ENCODE assay signal across 7 mouse cellular contexts in genomic region chr15:62252078-62252833, GRCm38 (mm10).
DNase-seq lines count a peak whose midpoint lies in the region; ATAC-seq and TF ChIP-seq lines count a peak whose summit lies in the region.
"Not testable (repeated sequence)": the region's sequence is repeated elsewhere in the genome, so short reads cannot be mapped to it uniquely, and the experiment has no call there.

No protein-coding gene starts in this region.

- not testable (repeated sequence) for ATAC-seq in lung, embryonic 14.5 days (ENCODE audit: insufficient read depth)
- ATAC-seq in megakaryocyte, adult 5-6 weeks (ENCODE audit: poor library complexity, severe bottlenecking) = peak; percentile 91

- not testable (repeated sequence) for H3K4me2 ChIP-seq in lung, embryonic 14.5 days

- H3K9ac ChIP-seq in lung, embryonic 14.5 days = not testable (repeated sequence)

- 91% methylated on average over 2 of the region's 2 CpGs for WGBS in lung, embryonic 14.5 days

- H3K4me3 ChIP-seq in bone marrow macrophage, adult 2 months (ENCODE audit: insufficient read depth, low read length); lung, embryonic 14.5 days (ENCODE audit: low read depth, low read length): not testable (repeated sequence)

- H3K4me1 ChIP-seq in bone marrow macrophage, adult 2 months (ENCODE audit: control insufficient read depth, insufficient read depth, low read length) = peaks cover 30% of the 10 kb centered on the region
- H3K4me1 ChIP-seq in lung, embryonic 14.5 days (ENCODE audit: insufficient read depth) = not testable (repeated sequence)

- TF ChIP-seq POLR2A in bone marrow macrophage, adult 2 months (IDR thresholded peaks at IDR 0.05; ENCODE audit: borderline replicate concordance, low read depth, low read length) = not testable (repeated sequence)

- peak overlapping the region; percentile 64 for H3K27ac ChIP-seq in bone marrow macrophage, adult 2 months (ENCODE audit: insufficient read depth, low read depth, low read length)
- H3K27ac ChIP-seq in lung, embryonic 14.5 days (ENCODE audit: low read depth) = not testable (repeated sequence)

- peak; percentile 24 for DNase-seq in ES-CJ7 (ENCODE audit: low read depth, low spot score)
- peak; percentile 33 for DNase-seq in NIH3T3 (ENCODE audit: low read depth)
- peak; percentile 74 for DNase-seq in gonadal fat pad, adult 2 months (ENCODE audit: low read depth)
- DNase-seq in induced T-regulatory cell, adult 2 months (ENCODE audit: low read depth) = peak; percentile 16
- peak; percentile 13 for DNase-seq in lung, embryonic 14.5 days

- H3K27me3 ChIP-seq in lung, embryonic 14.5 days (ENCODE audit: insufficient read depth, low read length) = not testable (repeated sequence)

- TF ChIP-seq CTCF in bone marrow macrophage, adult 2 months (IDR thresholded peaks at IDR 0.05; ENCODE audit: low read depth, low read length); lung, embryonic 14.5 days (IDR thresholded peaks at IDR 0.05; ENCODE audit: low read depth): not testable (repeated sequence)

- not testable (repeated sequence) for H3K36me3 ChIP-seq in lung, embryonic 14.5 days (ENCODE audit: insufficient read depth)

- H3K9me3 ChIP-seq in lung, embryonic 14.5 days (ENCODE audit: low read depth, low read length) = not testable (repeated sequence)

Comparison
In these comparisons a context has a peak if more than half of its experiments do, and no peak if none do; other contexts are left out.
1. DNase-seq: peak in every context shown above with its lines; median percentile 74 in gonadal fat pad, adult 2 months; 33 in NIH3T3; 24 in ES-CJ7; 16 in induced T-regulatory cell, adult 2 months; 13 in lung, embryonic 14.5 days.